Mouse (Mus musculus) limb, embryonic 15.5 days (tissue): ENCODE measurements around the gene Zfhx3. TPM values are rescaled to one million over a fixed set of nuclear protein-coding genes. Genes with fewer than 3 reads are reported as not detected.
A peak's percentile ranks its signal among the peaks of the same experiment; 100 is the strongest.
"Not testable (repeated sequence)": the region's sequence is repeated elsewhere in the genome, so short reads cannot be mapped to it uniquely, and the experiment has no call there.

ENCODE experiments used
- ATAC-seq: fragments of 200-750 bp; cut with Nextera tagmentation; 2 replicates; pipeline ENCODE4 v1.8.0; 2017; ENCODE audit warnings: low read depth, moderate TSS enrichment; ENCODE audit not compliant: insufficient number of reproducible peaks, low FRiP score, low TSS enrichment
- H3K27ac ChIP-seq: fragments of 300-500 bp; sonication (generic); 2 replicates; pipeline ENCODE4 v1.5.1; 2015; ENCODE audit warnings: moderate library complexity, mild to moderate bottlenecking, inconsistent platforms
- H3K27me3 ChIP-seq: fragments of 300-500 bp; sonication (generic); 2 replicates; pipeline ENCODE4 v1.6.1; 2015; ENCODE audit warnings: inconsistent platforms
- H3K36me3 ChIP-seq: fragments of 300-500 bp; sonication (generic); 2 replicates; pipeline ENCODE4 v1.6.1; 2015; ENCODE audit warnings: inconsistent platforms
- H3K4me1 ChIP-seq: fragments of 300-500 bp; sonication (generic); 2 replicates; pipeline ENCODE4 v1.6.1; 2015; ENCODE audit warnings: inconsistent platforms
- H3K4me2 ChIP-seq: fragments of 300-500 bp; sonication (generic); 2 replicates; pipeline ENCODE4 v1.6.1; 2015; ENCODE audit warnings: mild to moderate bottlenecking, inconsistent platforms
- H3K4me3 ChIP-seq: fragments of 300-500 bp; sonication (generic); 2 replicates; pipeline ENCODE4 v1.5.1; 2015; ENCODE audit warnings: mild to moderate bottlenecking, inconsistent platforms
- H3K9ac ChIP-seq: fragments of 300-500 bp; sonication (generic); 2 replicates; pipeline ENCODE4 v1.6.1; 2015; ENCODE audit warnings: inconsistent platforms
- H3K9me3 ChIP-seq: fragments of 300-500 bp; sonication (generic); 2 replicates; pipeline ENCODE4 v1.6.1; 2016; ENCODE audit warnings: inconsistent platforms
- WGBS: fragments of 180-500 bp; shearing (Covaris S2); methylation state at CpG from one replicate; pipeline ENCODE4 v1.1.7; 2015; 5-methylcytosine and 5-hydroxymethylcytosine counted together
- polyA plus RNA-seq: library from polyadenylated mRNA; unstranded; fragments of >200 nt; fragmentation: Nextera tagmentation; extraction: Ambion mirVana; gene quantifications from 2 replicates; pipeline ENCODE4 v1.2.1, GENCODE M21; 2015

Gene Zfhx3
- 14.9 and 19.3 TPM in 2 replicates for polyA plus RNA-seq

- 11% methylated on average over 11 of the region's 11 CpGs for WGBS
- Histone ChIP-seq H3K27ac (peak within 1 kb of the TSS; percentile 67), H3K9ac (no peak within 1 kb of the TSS), H3K4me3 (peak within 1 kb of the TSS; percentile 25), H3K9me3 (no peaks in the 10 kb centered on the region), H3K36me3 (no peaks in the 10 kb centered on the region), H3K27me3 (peaks cover 11% of the 10 kb centered on the region; the same call in 1 of the 2 replicates), H3K4me1 (peaks cover 18% of the 10 kb centered on the region), H3K4me2 (peak within 1 kb of the TSS; percentile 39)
- ATAC-seq = no peak
These were observed at the start of gene Zfhx3 for GRCm38 (mm10) chr8:107941922-107942694. TSS of gene Zfhx3 (plus strand) at chr8:107942644.

DNA sequence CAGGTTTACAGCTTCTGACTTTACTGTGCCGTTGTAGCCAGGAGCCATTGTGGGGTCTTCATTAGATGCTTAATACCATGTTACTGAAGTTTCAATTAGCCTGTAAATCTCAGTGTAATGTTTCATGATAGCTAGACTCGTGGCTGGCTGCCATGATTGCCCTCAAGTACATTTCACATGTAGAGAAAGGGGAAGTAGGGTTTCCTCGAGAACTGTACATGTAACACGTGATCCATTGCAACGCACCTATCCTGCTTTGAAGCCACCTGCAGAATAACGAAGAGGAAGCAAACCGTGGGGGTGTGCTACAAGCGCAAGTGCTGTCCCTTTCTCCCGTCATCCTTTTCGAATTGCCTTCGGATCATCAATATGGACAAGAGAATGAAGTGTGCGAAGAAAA lies 23.5 kb upstream of the Zfhx3 start:
- no peak for ATAC-seq
- no peak overlapping the region for H3K27ac ChIP-seq
- H3K9me3 ChIP-seq = no peaks in the 10 kb centered on the region
- no peak overlapping the region for H3K9ac ChIP-seq
- no peaks in the 10 kb centered on the region for H3K36me3 ChIP-seq
- H3K4me1 ChIP-seq = no peaks in the 10 kb centered on the region
- H3K4me2 ChIP-seq = no peak overlapping the region
- WGBS = 76% methylated on average over 12 of the region's 12 CpGs
- no peaks in the 10 kb centered on the region for H3K27me3 ChIP-seq
- H3K4me3 ChIP-seq = no peak overlapping the region

- ATAC-seq = no peak
- no peak overlapping the region for H3K4me3 ChIP-seq
- no peaks in the 10 kb centered on the region for H3K27me3 ChIP-seq
- no peak overlapping the region for H3K9ac ChIP-seq
- H3K36me3 ChIP-seq = no peaks in the 10 kb centered on the region
- no peak overlapping the region for H3K27ac ChIP-seq
- H3K4me1 ChIP-seq = no peaks in the 10 kb centered on the region
- no peak overlapping the region for H3K4me2 ChIP-seq
- no peaks in the 10 kb centered on the region for H3K9me3 ChIP-seq
- WGBS = 77% methylated on average over 15 of the region's 15 CpGs
These were observed 16.3 kb upstream of the Zfhx3 start for GRCm38 (mm10) chr8:107926149-107926548.

GRCm38 (mm10) chr8:107936725-107937124 lies 5.7 kb upstream of the Zfhx3 start:
- Histone ChIP-seq H3K36me3 (no peaks in the 10 kb centered on the region), H3K27me3 (no peaks in the 10 kb centered on the region), H3K9me3 (no peaks in the 10 kb centered on the region), H3K4me2 (no peak overlapping the region), H3K4me3 (no peak overlapping the region), H3K9ac (no peak overlapping the region), H3K4me1 (no peaks in the 10 kb centered on the region), H3K27ac (no peak overlapping the region)
- WGBS = 95% methylated on average over 4 of the region's 4 CpGs
- ATAC-seq = no peak

GRCm38 (mm10) chr8:107938231-107938630 lies 4.2 kb upstream of the Zfhx3 start:
- not testable (repeated sequence) for H3K4me2 ChIP-seq, H3K4me3 ChIP-seq, H3K27ac ChIP-seq, H3K9ac ChIP-seq, ATAC-seq, H3K4me1 ChIP-seq, H3K27me3 ChIP-seq, H3K36me3 ChIP-seq, H3K9me3 ChIP-seq
- WGBS = 87% methylated on average over 5 of the region's 5 CpGs

DNA sequence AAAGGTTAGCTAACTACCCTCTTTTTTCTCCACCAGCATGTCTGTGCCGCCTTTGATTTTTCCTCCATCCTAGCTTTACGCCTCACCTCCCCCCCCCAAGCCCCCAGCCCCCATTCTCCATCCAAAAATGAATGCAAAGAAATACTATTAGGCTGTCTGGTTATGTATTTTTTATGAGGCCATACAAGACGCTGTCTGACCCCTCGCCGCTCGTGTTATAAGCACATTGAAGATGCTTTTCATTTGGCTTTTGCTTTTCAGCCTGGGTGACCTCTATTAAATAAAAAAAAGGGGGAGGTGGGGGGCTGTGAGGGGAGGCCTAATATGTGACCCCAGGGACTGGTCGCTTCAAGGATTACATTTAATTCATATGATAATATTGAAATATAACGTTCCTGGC lies 2.3 kb upstream of the Zfhx3 start:
- WGBS = 57% methylated on average over 8 of the region's 8 CpGs

GRCm38 (mm10) chr8:107942752-107943510 lies 487 bp downstream of the Zfhx3 start:
- peak overlapping the region; percentile 25 for H3K4me3 ChIP-seq
- H3K36me3 ChIP-seq = no peaks in the 10 kb centered on the region
- peak overlapping the region; percentile 39 for H3K4me2 ChIP-seq
- H3K9me3 ChIP-seq = no peaks in the 10 kb centered on the region
- H3K4me1 ChIP-seq = peaks cover 24% of the 10 kb centered on the region
- peak overlapping the region; percentile 67 for H3K27ac ChIP-seq
- no peak; the same call in 1 of the 2 replicates for ATAC-seq
- peaks cover 11% of the 10 kb centered on the region; the same call in 1 of the 2 replicates for H3K27me3 ChIP-seq
- H3K9ac ChIP-seq = no peak overlapping the region
- 3% methylated on average over 16 of the region's 17 CpGs for WGBS

More for the DNA sequence above, 2.3 kb upstream of the Zfhx3 start:
- ATAC-seq = no peak
- Histone ChIP-seq H3K27me3 (peaks cover 7% of the 10 kb centered on the region; the same call in 1 of the 2 replicates), H3K36me3 (no peaks in the 10 kb centered on the region), H3K4me3 (no peak overlapping the region), H3K27ac (no peak overlapping the region), H3K9me3 (no peaks in the 10 kb centered on the region), H3K9ac (no peak overlapping the region), H3K4me2 (no peak overlapping the region), H3K4me1 (peaks cover 13% of the 10 kb centered on the region)

- no peak for ATAC-seq
- H3K36me3 ChIP-seq = no peaks in the 10 kb centered on the region
- peaks cover 11% of the 10 kb centered on the region; the same call in 1 of the 2 replicates for H3K27me3 ChIP-seq
- peak overlapping the region; percentile 25; the same call in 1 of the 2 replicates for H3K4me3 ChIP-seq
- peaks cover 26% of the 10 kb centered on the region for H3K4me1 ChIP-seq
- H3K27ac ChIP-seq = peak overlapping the region; percentile 57
- peak overlapping the region; percentile 39 for H3K4me2 ChIP-seq
- no peak overlapping the region for H3K9ac ChIP-seq
- H3K9me3 ChIP-seq = no peaks in the 10 kb centered on the region
- WGBS = 15% methylated on average over 10 of the region's 10 CpGs
These were observed 1.3 kb downstream of the Zfhx3 start for GRCm38 (mm10) chr8:107943550-107944348.

- ATAC-seq = no peak
- Histone ChIP-seq H3K27ac (peak overlapping the region; percentile 68), H3K4me2 (peak overlapping the region; percentile 51), H3K36me3 (no peaks in the 10 kb centered on the region), H3K4me1 (peaks cover 29% of the 10 kb centered on the region), H3K27me3 (peaks cover 11% of the 10 kb centered on the region; the same call in 1 of the 2 replicates), H3K9me3 (no peaks in the 10 kb centered on the region), H3K9ac (no peak overlapping the region), H3K4me3 (peak overlapping the region; percentile 32)
- 16% methylated on average over 31 of the region's 31 CpGs for WGBS
These were observed 2.5 kb downstream of the Zfhx3 start for GRCm38 (mm10) chr8:107944676-107945600.

DNA sequence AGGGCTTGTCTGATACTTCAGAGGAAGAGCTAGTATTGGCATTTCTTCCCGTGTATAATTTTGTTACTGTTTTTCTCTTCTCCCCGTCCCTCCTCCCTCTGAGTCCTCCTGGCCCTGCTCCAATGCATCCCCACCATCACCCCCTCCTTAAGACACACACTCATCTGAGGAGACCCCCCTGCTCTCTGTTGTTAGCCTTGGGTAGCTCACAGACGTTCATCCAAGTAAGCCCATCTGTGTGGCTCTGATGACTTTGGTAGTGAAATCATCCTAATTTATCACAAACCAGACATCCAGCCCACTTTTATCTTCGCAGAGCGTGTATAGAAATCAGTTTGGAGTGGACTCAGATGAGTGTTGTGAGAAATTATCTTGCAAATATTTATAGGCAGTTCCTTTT lies 4.4 kb downstream of the Zfhx3 start:
- H3K4me3 ChIP-seq = no peak overlapping the region
- ATAC-seq = no peak
- H3K36me3 ChIP-seq = no peaks in the 10 kb centered on the region
- H3K4me1 ChIP-seq = peaks cover 29% of the 10 kb centered on the region
- peak overlapping the region; percentile 10; the same call in 1 of the 2 replicates for H3K4me2 ChIP-seq
- no peaks in the 10 kb centered on the region for H3K9me3 ChIP-seq
- H3K27ac ChIP-seq = peak overlapping the region; percentile 66; the same call in 1 of the 2 replicates
- H3K9ac ChIP-seq = no peak overlapping the region
- peaks cover 11% of the 10 kb centered on the region; the same call in 1 of the 2 replicates for H3K27me3 ChIP-seq
- 50% methylated on average over 5 of the region's 5 CpGs for WGBS
